Mouse (Mus musculus) right cerebral cortex, postnatal 36 days (tissue): ENCODE data around the gene Asb13.
A peak's percentile ranks its signal among the peaks of the same experiment; 100 is the strongest.

Source experiments
- DNase-seq, 2 experiments: peaks; one replicate each; pipeline ENCODE4 v3.0.0; 2022; ENCODE audit warnings: low spot score in 2 of 2, mixed read lengths in 1 of 2

The Asb13 gene

GRCm38 (mm10) chr13:3664241-3664640 lies 30.4 kb downstream of the Asb13 start:
- DNase-seq = no peak

DNA sequence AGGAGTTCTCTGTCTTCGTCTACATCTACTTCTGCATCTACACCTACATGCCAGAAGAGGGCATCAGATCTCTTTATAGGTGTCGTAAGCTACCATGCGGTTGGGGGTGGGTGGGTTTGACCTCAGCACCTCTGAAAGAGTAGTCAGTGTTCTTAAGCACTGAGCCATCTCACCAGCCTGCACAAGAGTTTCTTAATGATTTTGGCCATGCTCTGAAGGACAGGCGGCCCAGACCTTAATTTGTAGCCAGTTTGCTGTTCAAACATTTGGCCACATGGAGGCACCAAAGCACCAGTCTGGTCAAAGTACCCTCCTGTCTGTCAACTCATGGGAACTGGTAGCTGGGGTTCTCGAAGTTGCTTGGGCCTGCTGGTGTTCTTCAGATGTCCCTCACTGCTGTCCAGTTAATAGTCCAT lies 31.5 kb downstream of the Asb13 start:
- peak; percentile 38 to 41 for DNase-seq

- DNase-seq = no peak
Observed at GRCm38 (mm10) chr13:3667288-3667873, 33.5 kb downstream of the Asb13 start.

DNA sequence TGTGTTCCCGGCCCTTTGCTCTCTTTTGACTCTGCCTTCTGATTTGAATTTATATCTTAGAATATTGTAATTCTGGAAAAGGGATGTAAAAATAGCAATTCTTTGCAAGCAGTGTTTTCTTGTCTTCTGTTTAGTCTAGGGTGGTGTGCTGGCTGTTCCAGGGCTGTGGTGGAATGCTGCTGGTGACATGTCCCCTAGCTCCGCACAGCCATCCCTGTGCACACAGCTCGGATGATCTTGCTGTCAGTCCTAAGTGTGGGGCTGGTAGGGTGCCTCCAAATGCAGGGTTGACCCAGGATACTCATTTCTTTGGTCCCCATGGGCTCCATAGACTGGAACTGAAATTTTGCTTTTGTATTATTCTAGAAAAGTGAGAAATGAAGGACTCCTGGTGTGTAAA lies 34.2 kb downstream of the Asb13 start:
- no peak for DNase-seq

DNA sequence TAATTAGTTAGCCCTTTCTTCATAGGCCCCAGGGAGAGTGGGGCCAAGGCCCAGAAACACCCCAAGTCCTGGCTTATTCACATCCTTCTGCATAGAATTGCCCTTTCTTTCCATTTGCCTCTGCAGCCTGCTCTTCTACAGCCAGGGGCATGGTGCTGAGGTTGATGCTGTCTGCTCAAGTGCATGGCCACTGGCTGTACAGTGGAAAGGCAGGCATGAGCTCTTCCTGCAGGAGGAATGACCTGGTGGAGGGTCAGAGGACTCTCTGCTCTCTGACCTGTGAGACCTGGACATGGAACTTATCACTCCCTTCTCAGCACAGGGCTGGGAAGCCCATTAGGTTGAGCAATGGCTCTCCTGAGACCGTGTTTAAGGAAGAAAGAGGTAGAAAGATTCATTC lies 35.8 kb downstream of the Asb13 start:
- DNase-seq = no peak

DNA sequence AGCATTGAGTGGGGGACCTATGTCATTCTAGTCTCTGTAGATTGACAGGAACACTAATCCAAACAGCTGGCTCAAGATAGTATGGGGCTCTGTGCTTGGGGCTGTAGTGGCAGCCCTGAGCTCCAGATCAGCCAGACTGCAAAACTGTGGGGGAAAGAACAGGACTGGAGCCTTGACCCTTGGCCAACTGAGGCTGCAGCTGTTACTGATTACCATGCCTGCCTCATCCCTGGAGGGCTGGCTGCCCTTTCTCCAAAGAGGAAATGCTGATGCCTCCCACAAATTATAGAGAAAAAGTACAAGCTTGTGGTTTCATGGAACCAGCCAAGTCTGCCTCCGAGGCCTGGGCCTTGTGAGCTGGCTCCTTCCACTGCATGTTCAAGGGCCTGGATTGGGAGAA lies 36.2 kb downstream of the Asb13 start:
- no peak for DNase-seq

DNA sequence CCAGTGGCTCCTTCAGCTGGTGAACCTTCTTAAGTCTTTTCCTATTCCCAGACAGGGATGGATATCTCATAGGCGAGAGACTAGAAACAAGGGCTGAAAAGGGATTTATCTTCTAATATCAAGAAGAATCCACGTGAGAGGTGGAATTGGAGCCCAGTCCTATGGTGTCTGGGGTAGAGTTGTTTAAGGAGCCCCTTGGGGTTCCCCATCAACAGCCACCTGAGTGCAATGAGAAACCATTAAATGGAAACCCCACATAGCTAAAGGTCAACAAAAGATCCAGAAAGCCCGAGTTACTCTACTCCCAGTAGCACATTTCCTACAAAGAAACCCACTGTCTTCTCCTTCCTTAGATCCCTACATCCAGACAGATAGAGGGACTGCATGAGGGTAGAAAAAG lies 39.3 kb downstream of the Asb13 start:
- DNase-seq = no peak

DNA sequence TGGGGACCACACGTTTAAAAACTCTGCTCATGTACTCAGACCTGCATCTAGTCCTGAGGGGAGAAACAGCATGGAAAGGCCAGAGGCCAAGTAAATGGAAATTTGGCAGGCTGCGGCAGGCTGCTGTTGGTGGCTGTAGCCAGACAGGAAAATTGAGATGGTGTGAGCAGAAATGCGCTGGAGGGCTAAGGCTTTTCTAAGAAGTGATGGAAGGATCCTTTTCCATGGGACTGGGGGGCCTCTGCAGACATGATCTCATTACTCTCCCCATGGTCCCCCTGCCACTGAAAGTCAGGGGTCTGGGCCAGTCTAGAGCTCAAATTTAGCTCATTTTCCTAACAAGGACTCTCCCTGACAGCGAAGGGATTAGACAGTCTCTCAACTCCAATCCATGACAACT lies 39.8 kb downstream of the Asb13 start:
- DNase-seq = no peak

GRCm38 (mm10) chr13:3675855-3676254 lies 42.0 kb downstream of the Asb13 start:
- DNase-seq = no peak

- DNase-seq = no peak
Observed at GRCm38 (mm10) chr13:3679098-3679497, 45.3 kb downstream of the Asb13 start.

GRCm38 (mm10) chr13:3686306-3686705 lies 52.5 kb downstream of the Asb13 start:
- DNase-seq = peak in 1 of 2 experiments; percentile 12

GRCm38 (mm10) chr13:3694599-3695343 lies 60.9 kb downstream of the Asb13 start:
- no peak for DNase-seq

DNA sequence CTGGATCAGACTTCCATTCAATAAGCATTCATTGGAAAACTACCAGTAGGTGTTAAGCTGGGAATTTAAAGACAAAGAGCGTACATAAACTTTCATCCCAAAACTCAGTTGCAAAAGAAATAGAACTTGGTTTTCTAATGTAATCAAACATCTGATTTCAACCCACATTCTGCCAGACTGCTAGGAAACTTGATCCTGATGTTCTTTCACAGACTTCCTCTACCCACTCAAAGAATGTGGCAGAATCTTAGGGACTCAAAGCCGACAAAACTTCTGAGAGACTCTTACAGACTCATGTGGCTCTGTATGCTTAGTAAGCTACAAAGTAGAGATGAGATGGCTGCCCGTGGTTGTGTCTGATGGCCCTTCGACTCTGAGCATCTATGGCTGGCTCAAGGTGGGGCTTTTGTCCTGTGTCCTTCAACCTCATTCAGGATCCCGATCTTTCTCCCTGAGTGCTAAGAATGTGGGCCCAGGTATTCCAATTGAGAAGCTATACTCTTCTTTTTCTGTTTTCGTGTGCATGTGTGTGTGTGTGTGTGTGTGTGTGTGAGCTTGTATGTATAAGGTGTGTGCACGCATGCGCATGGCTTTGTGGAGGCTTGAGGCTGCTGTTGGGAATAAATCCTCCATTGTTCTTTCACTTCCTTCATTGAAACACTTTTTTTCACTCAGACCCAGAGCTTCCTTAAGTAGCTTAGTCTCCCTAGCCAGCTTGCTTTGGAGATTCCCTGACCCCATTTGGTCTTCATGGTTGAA lies 63.3 kb downstream of the Asb13 start:
- DNase-seq = peak in 1 of 2 experiments; percentile 13

DNA sequence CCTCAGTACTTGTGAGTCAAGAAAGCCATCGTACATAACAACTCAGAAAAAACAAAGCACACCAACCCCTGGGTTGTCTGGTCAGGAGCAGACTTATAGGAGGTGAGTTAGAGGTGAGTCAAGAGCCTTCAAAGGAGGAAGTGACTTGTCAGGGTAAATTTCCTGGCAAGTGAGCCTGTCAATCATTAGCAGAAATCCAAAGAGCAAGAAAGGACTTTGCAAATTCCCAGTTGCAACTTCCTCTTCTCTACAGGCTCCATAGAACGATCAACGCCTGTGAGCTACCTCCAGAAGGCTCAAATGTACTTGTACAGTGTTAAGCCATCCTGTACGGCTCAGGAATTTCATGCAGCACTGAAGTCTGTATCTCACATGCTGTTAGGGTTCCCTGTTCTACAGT lies 66.9 kb downstream of the Asb13 start:
- DNase-seq = no peak
